Mouse (Mus musculus) cerebellum, adult 2 months (tissue): Measurements from ENCODE around the gene Smok3b.

Source experiments
- CTCF ChIP-seq: fragments of 200-500 bp; IDR thresholded peaks from 2 replicates; pipeline ENCODE4 v1.5.1; 2011; ENCODE audit warnings: low read depth, mild to moderate bottlenecking, control low read depth, low read length, moderate library complexity, borderline replicate concordance; ENCODE audit not compliant: insufficient read depth
- POLR2A ChIP-seq: fragments of 200-500 bp; IDR thresholded peaks from 2 replicates; pipeline ENCODE4 v1.6.1; 2011; ENCODE audit warnings: low read length, control low read depth, borderline replicate concordance; ENCODE audit not compliant: insufficient read depth

DNA sequence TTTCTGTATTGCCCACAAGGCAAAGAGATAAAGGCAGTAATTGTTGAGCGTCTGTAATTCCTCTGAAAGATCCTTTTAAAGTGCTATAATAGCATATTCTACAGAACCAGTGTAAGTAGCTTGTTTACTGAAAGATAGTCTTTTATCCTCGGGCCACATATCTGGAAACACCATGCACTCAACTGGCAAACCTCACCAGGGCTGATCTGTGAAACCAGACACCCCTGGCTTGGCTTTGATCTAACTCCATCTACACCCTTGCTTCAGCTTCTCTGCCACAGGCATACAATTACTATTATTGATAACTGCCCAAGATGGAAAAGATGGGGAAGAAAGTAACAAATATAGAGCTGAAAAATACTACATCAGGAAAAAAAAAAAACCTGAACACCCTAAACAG, 63.3 kb downstream of the Smok3b start:
- TF ChIP-seq CTCF, result no peak
- TF ChIP-seq POLR2A, result no peak
